Mouse (Mus musculus): Measurements from ENCODE around the gene Igsf9. TPM values are rescaled to one million over a fixed set of nuclear protein-coding genes. Genes with fewer than 3 reads are reported as not detected.

Igsf9 gene
- polyA plus RNA-seq, 1 experiment from 2014 or later = 52.6 TPM

- WGBS = 88% methylated on average over 17 of the region's 17 CpGs
- Histone ChIP-seq H3K4me2 (ENCODE audit: low read length) (no peak overlapping the region), H3K9ac (replicated peaks; ENCODE audit: low read length) (no peak overlapping the region), H3K27ac (replicated peaks; ENCODE audit: low read depth, low read length) (no peak overlapping the region), H3K27me3 (ENCODE audit: control insufficient read depth, insufficient read depth, low read length) (peaks cover 23% of the 10 kb centered on the region; the same call in 1 of the 2 replicates), H3K9me3 (ENCODE audit: control insufficient read depth, low read length) (no peaks in the 10 kb centered on the region), H3K4me1 (ENCODE audit: control insufficient read depth, insufficient read depth, low read length) (peaks cover 11% of the 10 kb centered on the region), H3K4me3 (replicated peaks; ENCODE audit: low read depth, low read length) (no peak overlapping the region), H3K36me3 (ENCODE audit: control insufficient read depth, insufficient read depth, low read length) (peaks cover 73% of the 10 kb centered on the region)
- no peak for ATAC-seq (ENCODE audit: low FRiP score, low TSS enrichment)
- DNase-seq = no peak
Observed at GRCm38 (mm10) chr1:172496030-172496429, 14.4 kb downstream of the Igsf9 start.

DNA sequence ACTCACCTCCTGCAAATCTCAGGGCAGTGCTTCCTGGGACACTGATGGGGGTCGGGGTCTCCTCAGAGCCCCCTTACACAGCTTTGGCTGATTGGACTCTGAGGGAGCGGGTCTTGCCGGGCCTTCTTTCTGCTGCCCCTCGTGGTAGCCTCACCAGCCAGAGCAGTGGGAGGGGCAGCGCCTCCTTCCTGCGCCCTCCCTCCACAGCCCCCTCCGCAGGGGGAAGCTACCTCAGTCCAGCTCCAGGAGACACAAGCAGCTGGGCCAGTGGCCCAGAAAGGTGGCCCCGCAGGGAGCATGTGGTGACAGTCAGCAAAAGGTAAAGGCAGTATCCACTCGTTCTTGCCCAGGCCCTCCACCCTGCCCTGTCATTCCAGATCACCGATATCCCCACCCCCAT lies 15.8 kb downstream of the Igsf9 start:
- WGBS = 85% methylated on average over 10 of the region's 10 CpGs
- DNase-seq (no peak), ATAC-seq (ENCODE audit: low FRiP score, low TSS enrichment) (no peak)
- Histone ChIP-seq H3K9me3 (ENCODE audit: control insufficient read depth, low read length) (no peaks in the 10 kb centered on the region), H3K4me2 (ENCODE audit: low read length) (no peak overlapping the region), H3K4me3 (replicated peaks; ENCODE audit: low read depth, low read length) (no peak overlapping the region), H3K4me1 (ENCODE audit: control insufficient read depth, insufficient read depth, low read length) (peaks cover 19% of the 10 kb centered on the region), H3K36me3 (ENCODE audit: control insufficient read depth, insufficient read depth, low read length) (peaks cover 60% of the 10 kb centered on the region), H3K27me3 (ENCODE audit: control insufficient read depth, insufficient read depth, low read length) (peaks cover 35% of the 10 kb centered on the region; the same call in 1 of the 2 replicates), H3K27ac (replicated peaks; ENCODE audit: low read depth, low read length) (no peak overlapping the region), H3K9ac (replicated peaks; ENCODE audit: low read length) (no peak overlapping the region)

- peak within 1 kb of the TSS; percentile 52 for H3K4me2 ChIP-seq (ENCODE audit: low read length)
- H3K27ac ChIP-seq (replicated peaks; ENCODE audit: low read depth, low read length) = peak within 1 kb of the TSS; percentile 4; the same call in 1 of the 2 replicates
- H3K9me3 ChIP-seq (ENCODE audit: control insufficient read depth, low read length) = no peaks in the 10 kb centered on the region
- WGBS = 2% methylated on average over 30 of the region's 30 CpGs
- DNase-seq (peak; percentile 70), ATAC-seq (ENCODE audit: low FRiP score, low TSS enrichment) (peak; percentile 37)
- H3K36me3 ChIP-seq (ENCODE audit: control insufficient read depth, insufficient read depth, low read length) = peaks cover 36% of the 10 kb centered on the region
- H3K4me3 ChIP-seq (replicated peaks; ENCODE audit: low read depth, low read length) = peak within 1 kb of the TSS; percentile 32
- peaks cover 37% of the 10 kb centered on the region for H3K4me1 ChIP-seq (ENCODE audit: control insufficient read depth, insufficient read depth, low read length)
- peak within 1 kb of the TSS; percentile 17; the same call in 1 of the 2 replicates for H3K9ac ChIP-seq (replicated peaks; ENCODE audit: low read length)
- peaks cover 37% of the 10 kb centered on the region; the same call in 1 of the 2 replicates for H3K27me3 ChIP-seq (ENCODE audit: control insufficient read depth, insufficient read depth, low read length)
Observed at GRCm38 (mm10) chr1:172499765-172500441, 18.3 kb downstream of the Igsf9 start, which contains the start of gene Tagln2. Gene Tagln2 (plus strand): TSS chr1:172500047.

- DNase-seq (peak; percentile 51), ATAC-seq (ENCODE audit: low FRiP score, low TSS enrichment) (peak; percentile 10; the same call in 1 of the 2 replicates)
- Histone ChIP-seq H3K4me3 (replicated peaks; ENCODE audit: low read depth, low read length) (peak overlapping the region; percentile 32), H3K9me3 (ENCODE audit: control insufficient read depth, low read length) (no peaks in the 10 kb centered on the region), H3K36me3 (ENCODE audit: control insufficient read depth, insufficient read depth, low read length) (peaks cover 28% of the 10 kb centered on the region), H3K9ac (replicated peaks; ENCODE audit: low read length) (peak overlapping the region; percentile 17; the same call in 1 of the 2 replicates), H3K27me3 (ENCODE audit: control insufficient read depth, insufficient read depth, low read length) (peaks cover 37% of the 10 kb centered on the region; the same call in 1 of the 2 replicates), H3K27ac (replicated peaks; ENCODE audit: low read depth, low read length) (peak overlapping the region; percentile 4; the same call in 1 of the 2 replicates), H3K4me2 (ENCODE audit: low read length) (peak overlapping the region; percentile 52), H3K4me1 (ENCODE audit: control insufficient read depth, insufficient read depth, low read length) (peaks cover 37% of the 10 kb centered on the region)
- WGBS = 2% methylated on average over 56 of the region's 56 CpGs
Observed at GRCm38 (mm10) chr1:172500451-172501370, 19.1 kb downstream of the Igsf9 start.

GRCm38 (mm10) chr1:172501371-172502144 lies 20.0 kb downstream of the Igsf9 start:
- DNase-seq (peak; percentile 34), ATAC-seq (ENCODE audit: low FRiP score, low TSS enrichment) (no peak)
- no peaks in the 10 kb centered on the region for H3K9me3 ChIP-seq (ENCODE audit: control insufficient read depth, low read length)
- no peak overlapping the region; the same call in 1 of the 2 replicates for H3K9ac ChIP-seq (replicated peaks; ENCODE audit: low read length)
- WGBS = 28% methylated on average over 13 of the region's 13 CpGs
- H3K27ac ChIP-seq (replicated peaks; ENCODE audit: low read depth, low read length) = no peak overlapping the region
- H3K4me3 ChIP-seq (replicated peaks; ENCODE audit: low read depth, low read length) = peak overlapping the region; percentile 32
- H3K4me2 ChIP-seq (ENCODE audit: low read length) = peak overlapping the region; percentile 52
- peaks cover 19% of the 10 kb centered on the region for H3K36me3 ChIP-seq (ENCODE audit: control insufficient read depth, insufficient read depth, low read length)
- peaks cover 37% of the 10 kb centered on the region; the same call in 1 of the 2 replicates for H3K27me3 ChIP-seq (ENCODE audit: control insufficient read depth, insufficient read depth, low read length)
- peaks cover 37% of the 10 kb centered on the region for H3K4me1 ChIP-seq (ENCODE audit: control insufficient read depth, insufficient read depth, low read length)

GRCm38 (mm10) chr1:172502145-172503110 lies 20.8 kb downstream of the Igsf9 start:
- no peaks in the 10 kb centered on the region for H3K9me3 ChIP-seq (ENCODE audit: control insufficient read depth, low read length)
- H3K27ac ChIP-seq (replicated peaks; ENCODE audit: low read depth, low read length) = no peak overlapping the region
- H3K36me3 ChIP-seq (ENCODE audit: control insufficient read depth, insufficient read depth, low read length) = peaks cover 10% of the 10 kb centered on the region
- H3K4me2 ChIP-seq (ENCODE audit: low read length) = peak overlapping the region; percentile 28
- H3K4me3 ChIP-seq (replicated peaks; ENCODE audit: low read depth, low read length) = no peak overlapping the region
- 39% methylated on average over 12 of the region's 13 CpGs for WGBS
- H3K9ac ChIP-seq (replicated peaks; ENCODE audit: low read length) = no peak overlapping the region
- DNase-seq = no peak
- H3K27me3 ChIP-seq (ENCODE audit: control insufficient read depth, insufficient read depth, low read length) = peaks cover 37% of the 10 kb centered on the region; the same call in 1 of the 2 replicates
- peaks cover 37% of the 10 kb centered on the region for H3K4me1 ChIP-seq (ENCODE audit: control insufficient read depth, insufficient read depth, low read length)
- ATAC-seq (ENCODE audit: low FRiP score, low TSS enrichment) = no peak

DNA sequence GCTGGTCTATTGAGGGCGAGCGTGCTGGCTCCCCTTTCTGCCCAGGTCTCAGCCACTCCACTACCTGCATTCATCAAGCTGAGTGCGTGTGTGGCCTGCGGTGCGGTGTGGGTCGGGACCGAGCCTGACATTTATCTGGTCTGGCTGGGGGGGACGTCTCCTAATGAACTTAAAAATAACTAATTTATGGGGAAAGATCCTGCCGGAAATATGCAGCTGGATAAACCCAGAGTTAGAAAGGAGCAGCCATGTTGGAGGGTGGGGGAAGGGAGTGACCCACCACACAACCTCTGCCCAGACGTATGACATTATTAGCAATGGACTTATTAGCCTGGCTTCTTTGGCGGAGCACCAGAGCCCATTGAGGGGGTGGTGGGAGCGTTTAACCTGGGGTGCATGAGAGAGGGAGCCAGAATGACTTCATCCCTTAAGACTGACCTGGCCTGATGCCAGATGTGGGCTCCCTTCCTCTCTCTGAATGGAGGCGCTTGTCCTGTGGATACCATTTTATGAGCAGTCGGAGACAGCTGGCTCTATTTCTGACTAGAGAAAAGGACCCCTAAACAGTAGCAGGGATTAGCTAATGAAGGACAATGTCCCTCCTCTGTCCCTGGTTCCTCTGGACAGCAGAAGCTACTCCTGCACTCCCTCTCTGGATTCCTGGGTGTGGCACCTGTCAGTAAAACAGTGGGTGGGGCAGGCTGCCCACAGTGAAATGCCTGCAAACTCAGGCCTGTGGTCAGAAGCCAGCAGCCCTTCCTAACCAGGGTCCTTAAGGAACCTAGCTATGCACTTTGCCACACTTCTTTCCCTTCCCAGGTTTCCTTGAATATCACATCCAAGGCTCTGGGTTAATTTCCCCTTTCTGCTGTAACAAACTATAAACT lies 21.8 kb downstream of the Igsf9 start:
- H3K9me3 ChIP-seq (ENCODE audit: control insufficient read depth, low read length) = no peaks in the 10 kb centered on the region
- peak overlapping the region; percentile 28 for H3K4me2 ChIP-seq (ENCODE audit: low read length)
- peaks cover 1% of the 10 kb centered on the region for H3K36me3 ChIP-seq (ENCODE audit: control insufficient read depth, insufficient read depth, low read length)
- H3K27ac ChIP-seq (replicated peaks; ENCODE audit: low read depth, low read length) = no peak overlapping the region
- peaks cover 37% of the 10 kb centered on the region; the same call in 1 of the 2 replicates for H3K27me3 ChIP-seq (ENCODE audit: control insufficient read depth, insufficient read depth, low read length)
- H3K4me3 ChIP-seq (replicated peaks; ENCODE audit: low read depth, low read length) = no peak overlapping the region
- H3K4me1 ChIP-seq (ENCODE audit: control insufficient read depth, insufficient read depth, low read length) = peaks cover 37% of the 10 kb centered on the region
- H3K9ac ChIP-seq (replicated peaks; ENCODE audit: low read length) = no peak overlapping the region; the same call in 1 of the 2 replicates
- WGBS = 29% methylated on average over 14 of the region's 14 CpGs
- peak; percentile 18; the same call in 1 of the 2 replicates for ATAC-seq (ENCODE audit: low FRiP score, low TSS enrichment)
- peak; percentile 64 for DNase-seq

Measured in midbrain, embryonic 14.5 days (tissue).